Mouse (Mus musculus) splenic B cell, adult 2 months (primary cell): ENCODE results near the gene Rspo3.

ENCODE experiments used
- DNase-seq: peaks from one replicate; pipeline ENCODE4 v3.0.0-alpha.2; 2011; ENCODE audit warnings: low read depth, low spot score
- H3K27me3 ChIP-seq: 2 replicates; pipeline ENCODE4 v1.6.1; 2012; ENCODE audit warnings: mild to moderate bottlenecking, low read length, moderate library complexity, mixed read lengths; ENCODE audit not compliant: control insufficient read depth, poor library complexity, insufficient read depth, severe bottlenecking
- H3K36me3 ChIP-seq: 2 replicates; pipeline ENCODE4 v1.6.1; 2012; ENCODE audit warnings: mild to moderate bottlenecking, low read length, moderate library complexity, mixed read lengths; ENCODE audit not compliant: control insufficient read depth, poor library complexity, insufficient read depth, severe bottlenecking

The Rspo3 gene

DNA sequence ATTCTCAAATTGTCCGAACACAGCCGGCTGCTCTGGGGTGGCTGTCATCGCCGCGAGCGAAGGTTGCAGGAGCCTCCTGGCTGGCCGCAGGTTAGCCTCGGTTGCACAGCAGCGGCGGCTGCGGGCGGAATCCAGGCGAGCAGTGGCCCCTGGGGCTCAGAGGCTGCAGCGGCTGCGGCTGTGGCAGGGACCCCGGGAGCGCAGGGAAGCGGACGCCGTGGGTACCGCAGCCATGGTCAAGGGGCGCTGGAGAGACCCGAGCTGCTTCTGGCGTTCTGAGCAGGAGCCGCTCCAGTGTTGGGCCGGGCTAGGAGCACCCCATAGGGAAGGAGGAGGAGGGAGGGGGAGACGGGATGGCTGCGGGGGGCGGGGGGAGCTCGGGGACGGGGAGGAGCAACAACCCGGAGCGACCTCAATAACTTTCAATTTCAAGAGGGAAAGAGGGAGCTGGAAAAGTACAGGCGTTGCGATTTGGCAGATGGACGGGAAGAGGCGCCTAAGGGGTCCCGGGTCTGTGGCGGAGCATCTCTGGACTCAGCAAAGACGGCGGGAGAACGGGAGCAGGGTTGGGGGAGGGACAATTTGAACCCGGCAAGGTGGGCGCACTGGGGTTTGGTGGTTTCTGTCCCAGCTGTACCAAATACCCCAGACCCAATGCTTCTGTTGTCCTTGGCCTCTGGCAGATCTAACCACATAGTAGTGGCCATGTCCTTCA is at the start of gene Rspo3:
Rspo3 (minus strand) TSS at position 322 of the 715 bp plus-strand sequence.
- no peaks in the 10 kb centered on the region for H3K36me3 ChIP-seq
- no peak for DNase-seq
- H3K27me3 ChIP-seq: no peaks in the 10 kb centered on the region

DNA sequence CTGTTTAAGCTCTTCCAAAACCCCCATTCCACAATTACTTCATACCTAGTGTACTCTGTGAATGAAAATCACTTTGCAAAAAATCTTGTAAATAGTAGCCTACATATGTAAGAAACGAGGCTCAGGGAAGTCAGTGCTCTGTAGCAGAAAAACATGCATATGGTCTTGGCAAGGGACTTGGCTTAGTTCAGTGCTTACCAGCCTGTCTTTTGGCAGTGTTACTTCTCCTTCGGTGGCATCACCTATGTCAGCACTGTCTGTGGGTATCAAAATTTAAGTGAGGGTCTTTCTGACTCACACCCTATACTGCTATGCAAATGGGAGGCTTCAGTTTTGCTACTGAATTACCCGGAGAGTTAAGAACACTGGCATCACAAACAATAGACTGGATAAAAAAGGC is 46.3 kb upstream of the Rspo3 start:
- DNase-seq: no peak
- Histone ChIP-seq H3K27me3 (no peaks in the 10 kb centered on the region), H3K36me3 (no peaks in the 10 kb centered on the region)

DNA sequence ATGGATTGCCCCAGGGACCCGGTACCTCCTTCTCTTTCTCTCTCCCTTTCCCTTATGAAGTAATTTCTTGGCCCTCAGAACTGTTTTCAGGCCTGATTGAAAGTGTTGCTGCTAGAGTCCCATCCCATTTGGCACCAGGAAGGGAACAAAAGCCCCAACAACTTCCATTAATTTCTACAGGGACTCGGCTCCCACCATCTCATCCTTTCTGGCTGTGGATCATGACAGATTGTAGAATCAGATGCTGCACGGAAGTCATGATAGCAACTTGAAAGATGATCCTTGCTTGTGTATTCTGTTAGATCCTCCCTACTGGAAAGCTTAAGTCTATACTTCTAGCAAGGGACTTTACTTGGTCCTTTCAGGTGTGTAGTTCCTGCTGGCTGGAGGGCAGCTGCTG is 45.8 kb upstream of the Rspo3 start:
- no peak for DNase-seq

DNA sequence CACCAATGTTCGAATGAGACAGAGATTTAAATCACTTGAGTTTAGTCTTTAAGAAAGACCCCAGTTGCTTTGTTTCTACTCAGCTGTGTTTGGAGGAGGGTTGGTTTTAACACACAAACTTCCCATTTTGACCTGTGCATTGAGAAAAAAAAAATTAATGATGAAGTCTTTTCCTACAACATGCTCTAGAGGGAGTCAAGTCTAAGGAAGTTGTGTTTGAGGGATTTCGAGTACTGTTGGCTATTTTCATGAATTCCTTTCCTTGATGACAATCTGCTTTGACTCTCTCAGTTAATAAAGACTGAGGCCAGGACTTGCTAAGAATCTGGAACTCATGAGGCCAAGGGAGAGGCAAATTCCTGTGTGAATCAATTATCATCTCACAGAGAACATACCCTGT is 20.3 kb upstream of the Rspo3 start:
- no peak for DNase-seq

More for the DNA sequence above, 45.8 kb upstream of the Rspo3 start:
- H3K36me3 ChIP-seq: no peaks in the 10 kb centered on the region
- H3K27me3 ChIP-seq: no peaks in the 10 kb centered on the region

DNA sequence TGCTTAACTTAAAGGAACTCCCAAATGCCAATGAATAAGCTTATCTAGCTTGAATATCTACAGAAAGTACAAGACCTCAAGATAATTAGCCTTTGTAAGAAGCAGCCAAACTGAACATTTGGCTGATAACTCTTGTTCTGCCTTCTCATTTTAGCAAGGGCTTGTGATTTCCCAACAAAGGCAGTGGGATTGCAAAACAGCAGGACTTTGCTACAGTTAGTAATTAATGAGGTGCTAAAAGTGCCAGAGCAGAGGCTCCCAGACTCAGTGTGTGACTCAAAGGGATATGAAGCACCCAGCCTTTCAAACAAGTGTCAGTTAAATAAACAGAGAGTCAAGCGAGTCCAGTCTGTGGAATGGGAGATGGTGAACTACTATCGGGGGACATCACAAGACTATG is 18.7 kb upstream of the Rspo3 start:
- DNase-seq: no peak
- no peaks in the 10 kb centered on the region for H3K36me3 ChIP-seq
- H3K27me3 ChIP-seq: no peaks in the 10 kb centered on the region

More for the DNA sequence above, 20.3 kb upstream of the Rspo3 start:
- no peaks in the 10 kb centered on the region for H3K36me3 ChIP-seq
- no peaks in the 10 kb centered on the region for H3K27me3 ChIP-seq

DNA sequence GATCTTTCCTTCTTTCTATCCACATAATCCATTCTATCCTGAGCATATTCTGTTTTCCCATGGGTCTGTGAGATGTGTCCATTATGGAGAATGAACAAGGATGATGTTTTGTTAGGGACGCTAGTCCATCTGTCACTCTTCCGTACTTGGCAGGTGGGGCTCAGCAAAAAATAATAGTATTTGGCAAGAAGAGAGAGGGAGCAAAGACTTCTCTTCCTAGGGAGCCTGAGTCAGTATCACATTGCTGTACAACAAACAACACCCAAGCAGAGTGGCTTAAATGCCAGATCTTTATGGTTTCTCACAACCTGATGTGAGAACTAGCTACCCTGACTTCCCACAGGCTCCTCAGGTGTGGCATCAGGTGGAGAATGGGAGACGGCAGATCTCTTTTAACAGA is 7.3 kb upstream of the Rspo3 start:
- no peaks in the 10 kb centered on the region for H3K27me3 ChIP-seq
- no peak for DNase-seq
- no peaks in the 10 kb centered on the region for H3K36me3 ChIP-seq

DNA sequence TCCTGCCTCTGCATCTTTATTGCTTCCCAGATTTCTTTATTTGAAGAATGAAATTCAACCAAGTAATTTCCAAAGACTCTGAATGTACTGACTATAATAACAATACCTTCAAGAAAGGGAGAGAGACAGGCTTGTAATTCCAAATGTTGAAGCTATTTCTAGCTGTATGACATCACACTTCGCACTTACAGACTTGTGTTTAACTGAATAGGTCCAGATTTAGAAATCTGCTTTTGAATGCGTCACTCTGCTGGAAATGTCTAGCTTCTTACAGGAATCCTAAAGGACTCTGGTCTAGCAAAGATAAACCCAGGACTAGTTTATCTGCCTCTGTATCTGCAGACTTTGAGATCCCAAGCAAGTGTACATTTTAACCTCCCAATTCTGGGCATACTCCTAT is 3.8 kb upstream of the Rspo3 start:
- no peak for DNase-seq
- Histone ChIP-seq H3K36me3 (no peaks in the 10 kb centered on the region), H3K27me3 (no peaks in the 10 kb centered on the region)

DNA sequence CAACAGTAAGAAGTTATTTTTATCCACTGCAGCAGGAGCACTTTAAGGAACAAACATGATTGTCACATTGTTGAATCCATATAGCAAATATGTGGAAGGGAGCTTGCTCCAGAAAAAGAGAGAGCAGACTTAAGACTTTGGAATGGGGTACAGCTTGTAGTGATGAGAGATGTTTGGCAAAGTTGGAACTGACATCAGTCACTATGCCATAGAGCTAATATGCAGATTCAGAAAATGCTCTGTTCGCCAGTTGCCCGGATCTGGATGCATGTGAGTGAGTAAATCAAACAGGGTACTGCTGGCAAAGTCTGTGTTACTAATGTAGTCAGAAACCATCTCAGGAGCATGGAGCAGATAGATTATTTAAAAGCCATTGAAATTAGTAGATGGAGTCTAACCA is 3.1 kb upstream of the Rspo3 start:
- Histone ChIP-seq H3K27me3 (no peaks in the 10 kb centered on the region), H3K36me3 (no peaks in the 10 kb centered on the region)
- DNase-seq: no peak

DNA sequence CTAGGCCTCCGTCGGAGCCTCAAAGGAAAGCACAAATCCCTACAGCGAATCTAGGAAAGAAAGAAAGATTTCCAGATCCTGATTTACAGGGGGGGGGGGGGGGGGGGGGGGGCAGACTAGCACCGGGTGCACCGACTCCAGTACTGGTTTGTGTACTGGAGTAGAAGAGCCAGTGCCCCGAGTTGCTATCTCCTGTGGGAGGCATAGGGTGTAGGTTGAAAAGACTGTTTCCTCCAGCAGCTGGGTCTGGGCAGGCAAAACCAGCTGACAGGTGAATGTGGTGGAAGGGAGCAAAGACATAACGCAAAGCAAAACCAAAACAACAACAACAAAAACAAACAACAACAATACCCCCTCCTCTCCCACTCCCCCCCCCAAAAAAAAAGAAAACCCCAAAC is 838 bp downstream of the Rspo3 start:
- Histone ChIP-seq H3K27me3 (no peaks in the 10 kb centered on the region), H3K36me3 (no peaks in the 10 kb centered on the region)

DNA sequence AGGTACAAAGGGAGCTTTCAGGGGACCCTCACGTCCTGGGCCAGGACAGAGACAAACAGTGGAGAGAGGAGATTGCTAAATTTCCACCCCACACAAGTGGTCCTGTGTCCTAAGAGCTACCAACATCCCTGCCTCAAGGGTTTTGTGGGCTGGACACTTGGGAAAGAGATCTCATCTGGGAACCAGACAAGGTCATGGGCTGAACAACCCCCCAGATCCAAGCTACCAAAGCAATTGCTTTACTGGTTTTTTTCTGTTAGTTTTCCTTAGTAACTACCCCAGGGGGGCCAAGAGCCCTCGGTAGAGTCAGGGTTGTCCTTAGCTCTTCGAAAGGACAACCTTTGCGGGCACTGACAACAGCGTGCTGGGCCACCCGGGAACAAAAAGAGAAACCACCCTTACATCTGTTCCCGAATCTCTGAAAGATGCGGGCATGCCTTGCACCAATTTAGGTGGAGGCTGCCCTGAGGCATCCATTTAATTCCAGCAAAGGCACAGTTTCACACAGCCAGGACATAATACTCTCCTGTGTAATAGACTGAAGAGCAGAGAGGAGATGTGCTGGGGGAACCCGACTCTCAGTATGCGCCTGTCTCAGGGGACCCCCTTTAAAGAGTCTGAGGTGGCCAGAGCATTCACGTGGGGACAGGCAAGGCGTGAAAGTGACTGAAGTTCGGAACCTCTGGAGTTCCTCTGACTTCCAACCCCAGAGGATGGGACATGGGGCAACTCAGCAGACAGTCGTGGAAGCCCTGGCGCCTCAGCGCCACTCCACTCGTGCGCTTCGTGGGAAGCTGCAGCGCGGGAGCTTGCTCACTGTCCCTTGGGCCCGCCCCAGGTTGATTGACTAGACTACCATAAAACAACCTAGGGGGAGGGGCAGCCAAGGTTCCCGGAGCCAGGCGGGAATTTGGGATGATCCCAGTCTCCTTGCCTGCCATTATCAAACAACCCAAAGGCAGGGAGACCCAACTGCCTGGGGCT is 1.5 kb downstream of the Rspo3 start:
- DNase-seq: no peak
- H3K27me3 ChIP-seq: no peaks in the 10 kb centered on the region
- H3K36me3 ChIP-seq: no peaks in the 10 kb centered on the region

More for the DNA sequence above, 838 bp downstream of the Rspo3 start:
- no peak for DNase-seq

DNA sequence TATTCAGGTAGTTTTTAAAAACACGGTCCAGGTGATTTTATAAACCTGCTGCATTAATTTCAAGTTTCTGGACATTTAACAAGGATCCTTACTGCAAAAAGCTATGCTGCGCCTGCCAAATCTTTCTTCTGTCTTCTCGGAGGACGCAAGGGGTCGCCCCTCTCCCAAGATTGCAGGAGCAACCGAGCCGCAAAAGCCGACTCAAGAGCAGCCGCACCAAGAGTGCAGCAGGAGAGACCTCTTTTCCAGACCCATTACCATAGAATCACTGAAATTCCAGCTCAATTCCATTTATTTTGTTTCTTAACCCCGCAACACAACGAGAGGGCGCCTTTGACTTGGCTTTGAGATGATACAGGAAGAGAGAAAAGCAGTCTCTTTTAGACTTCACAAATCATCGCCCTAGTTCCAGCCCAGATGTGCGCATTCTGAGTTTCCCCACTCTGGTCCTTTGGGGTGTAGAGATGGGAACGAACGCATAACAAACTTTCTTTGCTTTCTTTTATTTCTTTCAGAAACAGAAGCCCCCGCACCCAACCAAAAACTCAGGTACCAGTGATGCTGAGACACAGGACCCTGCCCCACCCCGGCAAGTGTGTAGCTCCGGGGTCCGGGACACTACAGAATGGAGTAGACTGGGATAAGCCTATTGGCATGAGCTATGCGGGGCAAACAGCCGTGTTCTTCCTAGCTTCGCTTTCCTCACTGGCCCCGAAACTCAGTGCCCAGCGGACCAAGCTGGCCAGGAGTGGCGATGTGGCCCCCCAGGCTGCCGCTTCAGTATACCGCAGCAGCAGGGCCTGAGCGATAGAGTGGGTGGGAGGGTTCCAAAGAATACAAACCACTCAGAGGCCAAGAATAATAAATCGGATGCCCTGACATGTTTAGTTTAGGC is 2.6 kb downstream of the Rspo3 start:
- Histone ChIP-seq H3K27me3 (no peaks in the 10 kb centered on the region), H3K36me3 (no peaks in the 10 kb centered on the region)
- peak; percentile 2 for DNase-seq

DNA sequence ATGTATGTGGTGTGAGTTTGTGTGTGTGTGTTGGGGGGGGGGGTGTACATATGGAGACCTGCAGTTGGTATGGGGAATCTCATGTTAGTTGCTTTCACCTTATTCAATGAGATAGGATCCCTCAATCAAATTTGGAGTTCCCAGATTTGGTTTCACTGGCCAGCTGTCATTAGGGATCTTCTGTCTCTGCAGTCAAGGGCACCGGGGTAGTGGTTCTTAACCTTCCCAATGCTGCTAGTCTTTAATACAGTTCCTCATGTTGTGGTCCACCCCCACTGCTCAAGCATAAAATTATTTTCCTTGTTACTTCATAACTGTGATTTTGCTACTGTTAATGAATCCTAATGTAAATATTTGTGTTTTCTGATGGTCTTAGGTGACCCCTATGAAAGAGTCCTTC is 22.1 kb downstream of the Rspo3 start:
- H3K36me3 ChIP-seq: no peaks in the 10 kb centered on the region
- DNase-seq: no peak
- H3K27me3 ChIP-seq: no peaks in the 10 kb centered on the region

DNA sequence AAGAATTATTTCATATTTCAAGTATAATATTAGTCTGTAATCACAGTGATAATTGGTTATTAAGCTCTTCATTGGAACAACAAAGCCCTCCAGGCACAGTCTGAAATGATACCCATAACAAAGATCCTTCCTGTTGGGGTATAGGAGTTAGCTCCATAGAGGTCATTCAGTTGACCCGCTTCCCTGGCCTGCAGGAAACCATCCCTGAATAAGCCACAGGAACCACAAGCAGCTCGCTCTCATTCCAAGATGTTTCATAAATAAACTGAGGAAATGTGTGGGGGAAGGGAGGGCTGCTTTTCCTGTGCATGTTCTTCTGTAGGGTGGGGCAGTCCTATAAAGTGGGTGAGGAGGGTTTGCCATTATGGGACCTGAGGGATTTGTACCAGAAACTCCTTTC is 27.5 kb downstream of the Rspo3 start:
- no peaks in the 10 kb centered on the region for H3K27me3 ChIP-seq
- no peaks in the 10 kb centered on the region for H3K36me3 ChIP-seq
- DNase-seq: no peak

DNA sequence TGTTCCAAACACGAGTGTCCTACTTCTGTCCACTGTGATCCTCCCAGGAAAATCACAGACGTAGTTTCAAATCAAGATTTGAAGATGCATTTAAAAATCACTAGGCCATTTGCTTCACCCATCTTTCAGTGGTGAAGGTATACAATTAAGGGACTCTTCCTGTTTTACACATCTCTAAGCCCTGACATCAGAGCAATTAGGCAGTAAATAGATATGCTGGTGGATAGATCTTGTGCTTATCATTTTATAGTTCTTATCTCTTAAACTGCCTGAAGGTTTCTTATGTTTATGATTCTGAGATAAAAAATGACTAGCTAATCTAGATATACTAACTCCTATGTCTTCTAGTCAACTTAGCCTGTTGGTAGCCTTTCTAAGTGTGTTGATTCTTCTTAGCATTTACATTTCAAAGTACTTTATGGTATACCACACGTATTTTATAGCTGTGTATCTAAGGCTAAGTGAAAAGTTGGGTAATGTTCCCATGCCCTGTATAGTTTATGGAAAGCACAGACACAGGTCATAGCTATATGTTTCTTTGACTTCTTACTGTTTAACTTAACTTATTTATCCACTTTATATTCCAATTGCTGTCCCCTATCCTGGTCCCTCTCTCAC is 38.4 kb downstream of the Rspo3 start:
- no peak for DNase-seq
- Histone ChIP-seq H3K27me3 (no peaks in the 10 kb centered on the region), H3K36me3 (no peaks in the 10 kb centered on the region)
